In genomic region chr9:107904726-107905125, GRCm38 (mm10) we compare ENCODE assay signal across 8 mouse cellular contexts. TPM values are rescaled to one million over a fixed set of nuclear protein-coding genes. Genes with fewer than 3 reads are reported as not detected.
DNase-seq lines count a peak whose midpoint lies in the region; ATAC-seq lines count a peak whose summit lies in the region.

No protein-coding gene starts in this region.

- 2% methylated on average over 4 of the region's 4 CpGs for WGBS in hindbrain, embryonic 11.5 days

- no peak overlapping the region for H3K4me3 ChIP-seq in hindbrain, embryonic 11.5 days (ENCODE audit: low read depth, low read length)

- peak; percentile 52; the same call in 1 of the 2 replicates for ATAC-seq in hindbrain, embryonic 11.5 days (ENCODE audit: low FRiP score)
- ATAC-seq in megakaryocyte, adult 5-6 weeks (ENCODE audit: poor library complexity, severe bottlenecking), result peak; percentile 90

- H3K4me1 ChIP-seq in hindbrain, embryonic 11.5 days (replicated peaks; ENCODE audit: control insufficient read depth, insufficient read depth, low read length), result peaks cover 16% of the 10 kb centered on the region; the same call in 1 of the 2 replicates

- no peak overlapping the region for H3K4me2 ChIP-seq in hindbrain, embryonic 11.5 days (replicated peaks; ENCODE audit: low read depth, low read length)

- H3K9ac ChIP-seq in hindbrain, embryonic 11.5 days (ENCODE audit: low read depth, low read length), result no peak overlapping the region

- no peaks in the 10 kb centered on the region for H3K36me3 ChIP-seq in hindbrain, embryonic 11.5 days (ENCODE audit: control insufficient read depth, insufficient read depth, low read length)

- DNase-seq in R1 (ENCODE audit: low read depth, low spot score), result peak; percentile 93
- DNase-seq in cerebellum, adult 9-10 months, result peak; percentile 90
- DNase-seq in frontal cortex, postnatal 10 days (ENCODE audit: low spot score in 2 of 2), result peak; percentile 64 to 85
- peak; percentile 94 for DNase-seq in hindbrain, embryonic 11.5 days (ENCODE audit: low spot score)
- DNase-seq in left cerebral cortex, adult 18-20 months (ENCODE audit: low spot score in 2 of 2), result peak; percentile 86 to 94
- peak; percentile 84 for DNase-seq in right cerebral cortex, adult 18-20 months
- peak; percentile 88 for DNase-seq in urinary bladder, postnatal 14 days (ENCODE audit: low spot score)

- no peak overlapping the region for H3K27ac ChIP-seq in hindbrain, embryonic 11.5 days (ENCODE audit: low read depth, low read length)

- H3K9me3 ChIP-seq in hindbrain, embryonic 11.5 days (ENCODE audit: control insufficient read depth, low read length), result no peaks in the 10 kb centered on the region

- peaks cover 14% of the 10 kb centered on the region for H3K27me3 ChIP-seq in hindbrain, embryonic 11.5 days (ENCODE audit: control insufficient read depth, insufficient read depth, low read length)

RNA-seq across cellular contexts. Expression of gene Mst1r, which starts 1.9 kb away (rescaled TPM):
- 0.31 and 0.60 TPM in 2 replicates for polyA plus RNA-seq in hindbrain, embryonic 11.5 days (2014; fragmentation: Nextera tagmentation; extraction: Ambion mirVana)
- 1 to 10 TPM in 1 of 2 experiments, under 1 TPM in 1; 0.89 to 1.2 TPM for total RNA-seq in left cerebral cortex, adult 18-20 months (2021)
- total RNA-seq in megakaryocyte, adult 5-6 weeks (2015), result 0.52 and 0.94 TPM in 2 replicates
- 2.2 and 2.3 TPM in 2 replicates for total RNA-seq in megakaryocyte, adult 5-6 weeks (2017)

RNA-seq across cellular contexts. Expression of gene Mon1a, which starts 16.8 kb away (rescaled TPM):
- 17.5 and 18.1 TPM in 2 replicates for polyA plus RNA-seq in hindbrain, embryonic 11.5 days (2014; fragmentation: Nextera tagmentation; extraction: Ambion mirVana)
- 10 to 100 TPM; 27.1 to 28.1 TPM for total RNA-seq in left cerebral cortex, adult 18-20 months (2021)
- total RNA-seq in megakaryocyte, adult 5-6 weeks (2015), result 6.2 and 7.6 TPM in 2 replicates
- 16.6 and 17.7 TPM in 2 replicates for total RNA-seq in megakaryocyte, adult 5-6 weeks (2017)

RNA-seq across cellular contexts. Expression of gene Actl11, which starts 23.5 kb away (rescaled TPM):
- polyA plus RNA-seq in hindbrain, embryonic 11.5 days (2014; fragmentation: Nextera tagmentation; extraction: Ambion mirVana), result not detected in 2 replicates
- total RNA-seq in left cerebral cortex, adult 18-20 months (2021), result not detected
- total RNA-seq in megakaryocyte, adult 5-6 weeks (2015), result not detected in 2 replicates
- not detected in 2 replicates for total RNA-seq in megakaryocyte, adult 5-6 weeks (2017)

RNA-seq across cellular contexts. Expression of gene Camkv, which starts 30.7 kb away (rescaled TPM):
- polyA plus RNA-seq in hindbrain, embryonic 11.5 days (2014; fragmentation: Nextera tagmentation; extraction: Ambion mirVana), result 3.6 and 4.5 TPM in 2 replicates
- total RNA-seq in left cerebral cortex, adult 18-20 months (2021), result 100 to 1,000 TPM; 322 to 377 TPM
- total RNA-seq in megakaryocyte, adult 5-6 weeks (2015), result not detected in 2 replicates
- 0.04 TPM in 1 of 2 replicates, not detected in the other for total RNA-seq in megakaryocyte, adult 5-6 weeks (2017)

RNA-seq across cellular contexts. Expression of gene Rbm6, which starts 31.7 kb away (rescaled TPM):
- polyA plus RNA-seq in hindbrain, embryonic 11.5 days (2014; fragmentation: Nextera tagmentation; extraction: Ambion mirVana), result 113 and 114 TPM in 2 replicates
- 10 to 100 TPM; 54.0 to 57.3 TPM for total RNA-seq in left cerebral cortex, adult 18-20 months (2021)
- 42.2 and 55.9 TPM in 2 replicates for total RNA-seq in megakaryocyte, adult 5-6 weeks (2015)
- 117 and 119 TPM in 2 replicates for total RNA-seq in megakaryocyte, adult 5-6 weeks (2017)
